Mouse (Mus musculus) neural tube, embryonic 11.5 days (tissue): Measurements from ENCODE around the gene Btn2a2. TPM values are rescaled to one million over a fixed set of nuclear protein-coding genes. Genes with fewer than 3 reads are reported as not detected.

Experiments used
- ATAC-seq: fragments of 200-750 bp; cut with Nextera tagmentation; 2 replicates; pipeline ENCODE4 v1.8.0; 2017; ENCODE audit warnings: moderate number of reproducible peaks, mild to moderate bottlenecking, moderate TSS enrichment, moderate library complexity; ENCODE audit not compliant: insufficient read depth, low FRiP score, low TSS enrichment
- DNase-seq: peaks from one replicate; pipeline ENCODE4 v3.0.0-alpha.2; 2015; ENCODE audit warnings: low spot score
- H3K27ac ChIP-seq: fragments of 300-500 bp; sonication (generic); 2 replicates; pipeline ENCODE4 v1.5.1; 2014; ENCODE audit warnings: low read depth, mild to moderate bottlenecking, low read length
- H3K27me3 ChIP-seq: fragments of 300-500 bp; sonication (generic); 2 replicates; pipeline ENCODE4 v1.6.1; 2014; ENCODE audit warnings: mild to moderate bottlenecking, low read length, mixed read lengths; ENCODE audit not compliant: control insufficient read depth, insufficient read depth
- H3K36me3 ChIP-seq: fragments of 300-500 bp; sonication (generic); 2 replicates; pipeline ENCODE4 v1.6.1; 2014; ENCODE audit warnings: mild to moderate bottlenecking, low read length, moderate library complexity, mixed read lengths; ENCODE audit not compliant: control insufficient read depth, insufficient read depth
- H3K4me1 ChIP-seq: fragments of 300-500 bp; sonication (generic); 2 replicates; pipeline ENCODE4 v1.6.1; 2014; ENCODE audit warnings: low read length, mixed read lengths; ENCODE audit not compliant: control insufficient read depth, insufficient read depth
- H3K4me2 ChIP-seq: fragments of 300-500 bp; sonication (generic); 2 replicates; pipeline ENCODE4 v1.6.1; 2014; ENCODE audit warnings: low read depth, mild to moderate bottlenecking, moderate library complexity
- H3K4me3 ChIP-seq: fragments of 300-500 bp; sonication (generic); 2 replicates; pipeline ENCODE4 v1.5.1; 2014; ENCODE audit warnings: low read depth, low read length
- H3K9ac ChIP-seq: fragments of 300-500 bp; sonication (generic); 2 replicates; pipeline ENCODE4 v1.6.1; 2014; ENCODE audit warnings: mild to moderate bottlenecking, low read length
- H3K9me3 ChIP-seq: fragments of 300-500 bp; sonication (generic); 2 replicates; pipeline ENCODE4 v1.6.1; 2016; ENCODE audit warnings: low read length; ENCODE audit not compliant: control insufficient read depth
- WGBS: fragments of 180-500 bp; shearing (Covaris S2); extraction: QIAGEN DNeasy Blood & Tissue Kit; methylation state at CpG from one replicate; pipeline ENCODE4 v1.1.7; 2014; 5-methylcytosine and 5-hydroxymethylcytosine counted together
- polyA plus RNA-seq: library from polyadenylated mRNA; unstranded; fragments of >200 nt; fragmentation: Nextera tagmentation; extraction: Ambion mirVana; gene quantifications from 2 replicates; pipeline ENCODE4 v1.2.1, GENCODE M21; 2014

Btn2a2 gene
- polyA plus RNA-seq, 1 experiment from 2014 or later = 0.81 TPM

- H3K36me3 ChIP-seq = no peaks in the 10 kb centered on the region
- H3K4me3 ChIP-seq = peak overlapping the region; percentile 45
- H3K27me3 ChIP-seq = no peaks in the 10 kb centered on the region
- no peaks in the 10 kb centered on the region for H3K4me1 ChIP-seq
- H3K9me3 ChIP-seq = no peaks in the 10 kb centered on the region
- H3K4me2 ChIP-seq = peak overlapping the region; percentile 36
- no peak for ATAC-seq
- peak; percentile 30 for DNase-seq
- WGBS = 53% methylated on average over 15 of the region's 15 CpGs
- H3K9ac ChIP-seq = no peak overlapping the region
- no peak overlapping the region for H3K27ac ChIP-seq
Measured at GRCm38 (mm10) chr13:23515826-23516620, 27.4 kb upstream of the Btn2a2 start.

- Histone ChIP-seq H3K9ac (no peak overlapping the region), H3K4me1 (no peaks in the 10 kb centered on the region), H3K27ac (no peak overlapping the region), H3K36me3 (no peaks in the 10 kb centered on the region), H3K9me3 (no peaks in the 10 kb centered on the region), H3K4me2 (no peak overlapping the region), H3K4me3 (no peak overlapping the region), H3K27me3 (no peaks in the 10 kb centered on the region)
- DNase-seq = peak; percentile 11
- WGBS = 80% methylated on average over 5 of the region's 5 CpGs
- no peak for ATAC-seq
Measured at GRCm38 (mm10) chr13:23515281-23515680, 26.6 kb upstream of the Btn2a2 start.

DNA sequence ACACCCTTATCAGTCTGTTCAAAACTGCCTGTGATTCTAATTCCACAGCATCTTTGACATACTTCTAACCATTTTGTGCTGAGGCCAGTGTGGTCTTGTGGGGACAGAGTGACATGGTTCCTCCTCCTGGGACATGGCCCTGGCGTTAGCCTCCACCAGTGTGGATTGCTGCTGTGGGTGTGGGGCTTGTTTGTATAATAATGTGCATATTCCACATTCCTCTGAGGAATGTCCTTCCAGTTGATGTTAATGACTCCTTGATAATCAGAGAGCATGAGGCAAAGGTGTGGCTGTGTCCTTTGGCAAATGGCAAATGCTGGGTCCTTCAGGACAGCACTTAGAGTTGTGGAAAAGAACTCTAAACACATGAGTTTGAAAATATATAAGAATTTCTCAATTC lies 24.9 kb upstream of the Btn2a2 start:
- DNase-seq (no peak), ATAC-seq (no peak)
- Histone ChIP-seq H3K4me1 (no peaks in the 10 kb centered on the region), H3K4me3 (no peak overlapping the region), H3K9ac (no peak overlapping the region), H3K36me3 (no peaks in the 10 kb centered on the region), H3K9me3 (no peaks in the 10 kb centered on the region), H3K27me3 (no peaks in the 10 kb centered on the region), H3K27ac (no peak overlapping the region), H3K4me2 (no peak overlapping the region)
- WGBS = 94% methylated on average over 1 of the region's 1 CpGs

- H3K4me1 ChIP-seq = 0 out of 2 replicates have a peak, but pooled peaks cover 2% of the 10 kb centered on the region
- 52% methylated on average over 1 of the region's 1 CpGs for WGBS
- ATAC-seq (no peak), DNase-seq (peak; percentile 11)
- H3K27ac ChIP-seq = no peak overlapping the region
- no peak overlapping the region for H3K4me2 ChIP-seq
- H3K36me3 ChIP-seq = no peaks in the 10 kb centered on the region
- no peak overlapping the region for H3K9ac ChIP-seq
- no peaks in the 10 kb centered on the region for H3K9me3 ChIP-seq
- H3K27me3 ChIP-seq = no peaks in the 10 kb centered on the region
- H3K4me3 ChIP-seq = no peak overlapping the region
Measured at GRCm38 (mm10) chr13:23510127-23510526, 21.5 kb upstream of the Btn2a2 start.

GRCm38 (mm10) chr13:23506819-23507515 lies 18.3 kb upstream of the Btn2a2 start:
- Histone ChIP-seq H3K27ac (no peak overlapping the region), H3K9ac (no peak overlapping the region), H3K4me3 (0 out of 2 replicates have a peak overlapping the region, but pooled peaks have one; percentile 13), H3K4me1 (0 out of 2 replicates have a peak, but pooled peaks cover 2% of the 10 kb centered on the region), H3K27me3 (no peaks in the 10 kb centered on the region), H3K36me3 (no peaks in the 10 kb centered on the region), H3K9me3 (no peaks in the 10 kb centered on the region), H3K4me2 (peak overlapping the region; percentile 14)
- ATAC-seq (no peak), DNase-seq (peak; percentile 55)
- WGBS = 13% methylated on average over 14 of the region's 14 CpGs

GRCm38 (mm10) chr13:23506351-23506750 lies 17.7 kb upstream of the Btn2a2 start:
- peak overlapping the region; percentile 33 for H3K4me3 ChIP-seq
- no peaks in the 10 kb centered on the region for H3K9me3 ChIP-seq
- WGBS = 1% methylated on average over 13 of the region's 13 CpGs

GRCm38 (mm10) chr13:23505662-23506345 lies 17.1 kb upstream of the Btn2a2 start:
- Histone ChIP-seq H3K4me2 (peak overlapping the region; percentile 57), H3K9me3 (no peaks in the 10 kb centered on the region), H3K27ac (0 out of 2 replicates have a peak overlapping the region, but pooled peaks have one; percentile 20), H3K4me1 (peaks cover 5% of the 10 kb centered on the region; the same call in 1 of the 2 replicates), H3K4me3 (peak overlapping the region; percentile 33), H3K36me3 (no peaks in the 10 kb centered on the region), H3K9ac (peak overlapping the region; percentile 53), H3K27me3 (no peaks in the 10 kb centered on the region)
- DNase-seq (peak; percentile 43), ATAC-seq (peak; percentile 32; the same call in 1 of the 2 replicates)
- WGBS = 2% methylated on average over 14 of the region's 14 CpGs

More at GRCm38 (mm10) chr13:23506351-23506750, 17.7 kb upstream of the Btn2a2 start:
- ATAC-seq = no peak
- Histone ChIP-seq H3K9ac (no peak overlapping the region), H3K27ac (no peak overlapping the region), H3K4me1 (0 out of 2 replicates have a peak, but pooled peaks cover 2% of the 10 kb centered on the region), H3K4me2 (peak overlapping the region; percentile 57), H3K36me3 (no peaks in the 10 kb centered on the region), H3K27me3 (no peaks in the 10 kb centered on the region)
- DNase-seq = peak; percentile 74

- under 1% methylated on average over 9 of the region's 9 CpGs for WGBS
- Histone ChIP-seq H3K27ac (no peak overlapping the region), H3K4me3 (no peak overlapping the region), H3K27me3 (no peaks in the 10 kb centered on the region), H3K4me1 (peaks cover 5% of the 10 kb centered on the region; the same call in 1 of the 2 replicates), H3K9me3 (no peaks in the 10 kb centered on the region), H3K9ac (no peak overlapping the region), H3K4me2 (peak overlapping the region; percentile 20), H3K36me3 (no peaks in the 10 kb centered on the region)
- DNase-seq (peak; percentile 35), ATAC-seq (no peak)
Measured at GRCm38 (mm10) chr13:23503797-23504196, 15.1 kb upstream of the Btn2a2 start.
